Mouse (Mus musculus): ENCODE data around the gene Lrrn3. TPM values are rescaled to one million over a fixed set of nuclear protein-coding genes. Genes with fewer than 3 reads are reported as not detected.
A peak's percentile ranks its signal among the peaks of the same experiment; 100 is the strongest.

Gene Lrrn3
- total RNA-seq (2014; rRNA removed) (75.0 and 79.3 TPM in 2 replicates), polyA plus RNA-seq (2015; fragmentation: Nextera tagmentation; extraction: Ambion mirVana) (77.1 and 77.4 TPM in 2 replicates)

DNA sequence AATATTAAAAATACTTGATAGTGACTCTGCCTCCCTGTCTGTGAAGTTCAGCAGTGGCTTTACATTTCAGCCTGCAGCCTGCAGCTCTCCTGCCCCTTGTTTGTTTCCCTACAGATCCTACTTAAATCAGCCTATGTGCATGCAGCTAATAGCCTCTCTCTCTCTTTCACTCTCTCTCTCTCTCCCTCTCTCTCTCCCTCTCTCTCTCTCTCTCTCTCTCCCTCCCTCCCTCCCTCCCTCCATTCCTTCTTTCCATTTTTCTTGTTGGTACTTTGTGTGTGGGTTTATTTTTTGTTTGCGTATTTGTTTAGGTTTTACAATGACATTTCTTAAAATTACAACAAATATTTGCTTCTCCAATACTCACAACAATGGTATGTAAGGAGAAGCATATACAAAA, at the start of gene Lrrn3:
Gene Lrrn3 (minus strand): TSS at position 101 of the 400 bp plus-strand sequence.
- DNase-seq (ENCODE audit: low spot score) (no peak), ATAC-seq (no peak)

GRCm38 (mm10) chr12:41528410-41528809, 42.2 kb upstream of the Lrrn3 start:
- no peaks in the 10 kb centered on the region for H3K27me3 ChIP-seq (ENCODE audit: insufficient read depth, low read length)
- H3K4me1 ChIP-seq (ENCODE audit: insufficient read depth, low read length), result no peaks in the 10 kb centered on the region
- no peak overlapping the region for H3K9ac ChIP-seq (replicated peaks; ENCODE audit: low read length)
- 84% methylated on average over 4 of the region's 4 CpGs for WGBS
- H3K4me2 ChIP-seq (ENCODE audit: low read depth, low read length), result no peak overlapping the region
- no peak overlapping the region for H3K27ac ChIP-seq
- ATAC-seq (no peak), DNase-seq (ENCODE audit: low spot score) (no peak)
- no peak overlapping the region for H3K4me3 ChIP-seq (ENCODE audit: low read length)
- no peak for TF ChIP-seq CTCF (IDR thresholded peaks at IDR 0.05; ENCODE audit: low read depth)
- no peaks in the 10 kb centered on the region for H3K9me3 ChIP-seq (ENCODE audit: low read length)
- no peaks in the 10 kb centered on the region for H3K36me3 ChIP-seq (ENCODE audit: insufficient read depth, low read length)

More for the DNA sequence above, at the start of gene Lrrn3:
- Histone ChIP-seq H3K27me3 (ENCODE audit: insufficient read depth, low read length) (no peaks in the 10 kb centered on the region), H3K4me1 (ENCODE audit: insufficient read depth, low read length) (no peaks in the 10 kb centered on the region), H3K4me3 (ENCODE audit: low read length) (peak within 1 kb of the TSS; percentile 61), H3K4me2 (ENCODE audit: low read depth, low read length) (peak within 1 kb of the TSS; percentile 70), H3K27ac (peak within 1 kb of the TSS; percentile 90), H3K9ac (replicated peaks; ENCODE audit: low read length) (peak within 1 kb of the TSS; percentile 61), H3K36me3 (ENCODE audit: insufficient read depth, low read length) (no peaks in the 10 kb centered on the region), H3K9me3 (ENCODE audit: low read length) (no peaks in the 10 kb centered on the region)
- 100% methylated on average over 1 of the region's 1 CpGs for WGBS
- TF ChIP-seq CTCF (IDR thresholded peaks at IDR 0.05; ENCODE audit: low read depth), result no peak

DNA sequence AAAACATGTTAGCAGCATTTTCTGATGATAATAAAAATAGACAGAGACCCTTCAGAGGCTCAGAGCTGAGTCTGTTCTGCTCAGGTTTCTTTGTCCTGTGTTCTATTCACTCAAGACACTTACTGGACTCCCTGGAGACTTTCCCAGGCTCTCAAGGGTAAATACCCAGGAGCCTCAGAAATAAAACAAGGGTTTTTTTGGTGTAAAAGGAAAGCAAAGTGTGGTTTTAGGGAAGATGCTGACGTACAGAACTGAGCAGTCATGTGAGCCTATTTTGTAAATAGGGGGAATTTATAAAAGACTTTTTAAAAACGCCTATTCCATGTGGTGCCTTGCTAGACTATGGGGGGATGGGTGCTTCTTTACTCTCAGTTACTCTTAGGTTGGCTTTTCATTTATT, 40.5 kb upstream of the Lrrn3 start:
- Histone ChIP-seq H3K27ac (no peak overlapping the region), H3K4me2 (ENCODE audit: low read depth, low read length) (no peak overlapping the region), H3K36me3 (ENCODE audit: insufficient read depth, low read length) (no peaks in the 10 kb centered on the region), H3K9me3 (ENCODE audit: low read length) (no peaks in the 10 kb centered on the region), H3K27me3 (ENCODE audit: insufficient read depth, low read length) (no peaks in the 10 kb centered on the region), H3K4me3 (ENCODE audit: low read length) (no peak overlapping the region), H3K9ac (replicated peaks; ENCODE audit: low read length) (no peak overlapping the region), H3K4me1 (ENCODE audit: insufficient read depth, low read length) (no peaks in the 10 kb centered on the region)
- no peak for DNase-seq (ENCODE audit: low spot score)
- WGBS, result 31% methylated on average over 2 of the region's 2 CpGs
- no peak for ATAC-seq
- no peak for TF ChIP-seq CTCF (IDR thresholded peaks at IDR 0.05; ENCODE audit: low read depth)

DNA sequence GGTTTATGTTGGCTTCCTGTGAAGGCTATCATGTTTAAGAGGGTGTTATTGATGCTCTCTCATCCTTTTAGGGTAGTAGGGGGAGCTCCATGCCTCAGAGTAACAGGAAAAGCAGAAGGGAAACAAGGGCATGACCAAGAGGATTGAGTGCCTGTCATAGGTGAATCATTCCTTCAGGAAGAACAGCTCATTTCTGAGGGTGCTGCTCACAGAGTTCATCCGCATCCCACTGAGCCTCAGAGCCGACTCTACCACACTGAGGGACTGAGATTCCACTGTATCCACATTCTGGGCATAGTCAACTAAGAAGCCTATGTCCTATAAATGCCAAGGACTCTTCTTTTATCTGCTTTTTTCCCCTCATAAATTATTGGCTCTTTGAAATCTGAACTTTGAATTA, 35.4 kb upstream of the Lrrn3 start:
- no peaks in the 10 kb centered on the region for H3K9me3 ChIP-seq (ENCODE audit: low read length)
- no peak overlapping the region for H3K4me3 ChIP-seq (ENCODE audit: low read length)
- no peaks in the 10 kb centered on the region for H3K36me3 ChIP-seq (ENCODE audit: insufficient read depth, low read length)
- DNase-seq (ENCODE audit: low spot score) (no peak), ATAC-seq (no peak)
- no peaks in the 10 kb centered on the region for H3K27me3 ChIP-seq (ENCODE audit: insufficient read depth, low read length)
- no peak overlapping the region for H3K4me2 ChIP-seq (ENCODE audit: low read depth, low read length)
- TF ChIP-seq CTCF (IDR thresholded peaks at IDR 0.05; ENCODE audit: low read depth), result no peak
- H3K4me1 ChIP-seq (ENCODE audit: insufficient read depth, low read length), result no peaks in the 10 kb centered on the region
- WGBS, result 81% methylated on average over 2 of the region's 2 CpGs
- H3K9ac ChIP-seq (replicated peaks; ENCODE audit: low read length), result no peak overlapping the region
- H3K27ac ChIP-seq, result no peak overlapping the region

- DNase-seq (ENCODE audit: low spot score) (no peak), ATAC-seq (no peak)
- no peaks in the 10 kb centered on the region for H3K27me3 ChIP-seq (ENCODE audit: insufficient read depth, low read length)
- H3K27ac ChIP-seq, result no peak overlapping the region
- WGBS, result 73% methylated on average over 2 of the region's 2 CpGs
- H3K36me3 ChIP-seq (ENCODE audit: insufficient read depth, low read length), result no peaks in the 10 kb centered on the region
- H3K9me3 ChIP-seq (ENCODE audit: low read length), result no peaks in the 10 kb centered on the region
- H3K4me1 ChIP-seq (ENCODE audit: insufficient read depth, low read length), result no peaks in the 10 kb centered on the region
- H3K4me3 ChIP-seq (ENCODE audit: low read length), result no peak overlapping the region
- no peak overlapping the region for H3K4me2 ChIP-seq (ENCODE audit: low read depth, low read length)
- TF ChIP-seq CTCF (IDR thresholded peaks at IDR 0.05; ENCODE audit: low read depth), result no peak
- no peak overlapping the region for H3K9ac ChIP-seq (replicated peaks; ENCODE audit: low read length)
Observed at GRCm38 (mm10) chr12:41520326-41520725, 34.1 kb upstream of the Lrrn3 start.

DNA sequence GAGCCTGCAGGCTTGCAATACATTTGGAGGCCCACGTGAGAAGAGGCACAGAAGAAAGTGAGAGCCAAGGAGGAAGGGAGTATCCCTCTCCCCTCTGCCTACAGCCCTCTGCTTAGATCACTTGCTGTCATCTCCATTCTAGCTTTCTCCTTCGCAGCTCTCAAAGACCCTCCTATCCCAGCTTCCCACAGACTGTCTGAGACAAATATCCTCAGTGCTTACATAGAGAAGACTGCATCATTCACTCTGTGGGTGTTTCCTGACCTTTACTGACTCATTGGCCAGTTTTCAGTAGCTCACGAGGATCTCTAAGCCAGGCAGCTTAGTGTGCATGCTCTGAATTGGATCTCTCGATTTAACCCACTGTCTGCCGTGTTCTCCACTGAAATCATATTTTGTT, 32.7 kb upstream of the Lrrn3 start:
- no peaks in the 10 kb centered on the region for H3K4me1 ChIP-seq (ENCODE audit: insufficient read depth, low read length)
- TF ChIP-seq CTCF (IDR thresholded peaks at IDR 0.05; ENCODE audit: low read depth), result no peak
- no peak for DNase-seq (ENCODE audit: low spot score)
- no peak overlapping the region for H3K9ac ChIP-seq (replicated peaks; ENCODE audit: low read length)
- no peak overlapping the region for H3K27ac ChIP-seq
- H3K9me3 ChIP-seq (ENCODE audit: low read length), result no peaks in the 10 kb centered on the region
- H3K4me3 ChIP-seq (ENCODE audit: low read length), result no peak overlapping the region
- 61% methylated on average over 5 of the region's 5 CpGs for WGBS
- H3K4me2 ChIP-seq (ENCODE audit: low read depth, low read length), result no peak overlapping the region
- no peaks in the 10 kb centered on the region for H3K36me3 ChIP-seq (ENCODE audit: insufficient read depth, low read length)
- H3K27me3 ChIP-seq (ENCODE audit: insufficient read depth, low read length), result no peaks in the 10 kb centered on the region
- ATAC-seq, result no peak

GRCm38 (mm10) chr12:41510588-41510987, 24.4 kb upstream of the Lrrn3 start:
- Histone ChIP-seq H3K4me2 (ENCODE audit: low read depth, low read length) (no peak overlapping the region), H3K27me3 (ENCODE audit: insufficient read depth, low read length) (no peaks in the 10 kb centered on the region), H3K9me3 (ENCODE audit: low read length) (no peaks in the 10 kb centered on the region), H3K36me3 (ENCODE audit: insufficient read depth, low read length) (no peaks in the 10 kb centered on the region), H3K9ac (replicated peaks; ENCODE audit: low read length) (no peak overlapping the region), H3K4me1 (ENCODE audit: insufficient read depth, low read length) (no peaks in the 10 kb centered on the region), H3K4me3 (ENCODE audit: low read length) (no peak overlapping the region), H3K27ac (no peak overlapping the region)
- ATAC-seq, result no peak
- TF ChIP-seq CTCF (IDR thresholded peaks at IDR 0.05; ENCODE audit: low read depth), result no peak
- WGBS, result 71% methylated on average over 3 of the region's 3 CpGs
- DNase-seq (ENCODE audit: low spot score), result no peak

Data from hindbrain, postnatal 0 days (tissue).